Mouse (Mus musculus): ENCODE data around the gene Tmem233.

DNA sequence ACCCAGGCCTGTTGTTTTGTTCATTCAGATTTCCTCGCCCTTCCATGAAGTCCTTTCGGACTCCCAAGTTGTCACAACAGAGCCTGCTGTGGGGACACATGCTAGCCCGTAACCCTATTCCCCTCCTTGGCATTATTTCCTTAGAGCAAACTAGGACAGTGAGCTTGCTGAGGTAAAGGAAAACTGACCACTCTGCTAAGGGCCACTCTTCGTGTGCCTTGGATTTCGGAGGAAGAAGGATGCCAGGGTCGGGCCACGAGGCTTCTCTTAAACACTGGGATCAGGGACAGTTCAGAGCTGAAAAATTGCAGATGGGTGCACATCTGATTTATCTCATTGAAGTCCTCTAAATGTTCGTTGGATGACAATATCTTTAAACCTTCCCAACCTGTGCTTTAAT lies 37.5 kb downstream of the Tmem233 start:
- TF ChIP-seq CTCF (IDR thresholded peaks at IDR 0.05; ENCODE audit: extremely low read depth, insufficient read length, insufficient replicate concordance, low read depth, low read length), result no peak
- TF ChIP-seq POLR2A (IDR thresholded peaks at IDR 0.05; ENCODE audit: low read depth, low read length), result no peak

Data from small intestine, adult 2 months (tissue).